Mouse (Mus musculus) ES-E14 (cell line): ENCODE measurements around the gene Tprkb.

Experiments used
- CHD2 ChIP-seq: IDR thresholded peaks from 2 replicates; pipeline ENCODE4 v1.6.1; 2014; ENCODE audit warnings: mild to moderate bottlenecking, low read depth, low read length, inconsistent platforms
- HCFC1 ChIP-seq: IDR thresholded peaks from 2 replicates; pipeline ENCODE4 v1.6.1; 2012; ENCODE audit warnings: low read length, inconsistent platforms, borderline replicate concordance; ENCODE audit not compliant: insufficient read depth
- ZC3H11A ChIP-seq: IDR thresholded peaks from 2 replicates; pipeline ENCODE4 v1.6.1; 2012; ENCODE audit warnings: low read depth, mild to moderate bottlenecking, inconsistent platforms, low read length, borderline replicate concordance
- ZNF384 ChIP-seq: IDR thresholded peaks from 2 replicates; pipeline ENCODE4 v1.6.1; 2012; ENCODE audit warnings: low read depth, low read length, inconsistent platforms

DNA sequence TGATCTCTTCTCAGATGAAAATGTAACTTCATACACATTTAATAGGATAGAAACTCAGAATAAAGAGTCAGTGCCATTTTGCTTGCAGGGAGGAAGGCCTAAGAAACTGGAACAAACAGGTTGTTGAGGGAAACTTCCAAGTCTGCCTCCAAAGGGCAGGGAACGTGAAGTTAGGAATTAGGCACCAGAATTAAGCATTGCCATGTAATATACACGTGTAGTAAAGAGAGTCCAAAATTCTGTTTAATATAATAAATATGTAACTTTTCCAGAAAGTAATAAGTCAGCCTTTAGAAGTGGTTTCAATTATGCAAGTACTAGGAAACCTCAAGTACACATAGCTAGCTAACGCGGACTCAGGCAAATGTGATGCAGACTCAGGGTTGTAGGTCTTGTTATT is 7.7 kb downstream of the Tprkb start:
- no peak for TF ChIP-seq HCFC1
- TF ChIP-seq ZC3H11A: no peak
- no peak for TF ChIP-seq ZNF384
- no peak for TF ChIP-seq CHD2
